Mouse (Mus musculus) heart, postnatal 25 days (tissue): ENCODE results near the gene Cpne4. TPM values are rescaled to one million over a fixed set of nuclear protein-coding genes. Genes with fewer than 3 reads are reported as not detected.

Experiments
- DNase-seq: peaks from one replicate; pipeline ENCODE4 v3.0.0; 2022; ENCODE audit warnings: low spot score
- intact Hi-C: fragments of 180-260 bp; cut with DNase I; formaldehyde crosslinking; loops from one replicate; pipeline ENCODE4 v1.15.1; 2025
- total RNA-seq, 2 experiments: library from RNA; stranded (reverse); gene quantifications; 2 replicates each; pipeline ENCODE4 v1.2.3; 2021

Cpne4 gene
- total RNA-seq, 2 experiments from 2014 or later, result 0.08 TPM; not detected in 1

GRCm38 (mm10) chr9:104854245-104854921, 307.3 kb downstream of the Cpne4 start:
- DNase-seq, result peak; percentile 16
- intact Hi-C loops, result no loop called here

DNA sequence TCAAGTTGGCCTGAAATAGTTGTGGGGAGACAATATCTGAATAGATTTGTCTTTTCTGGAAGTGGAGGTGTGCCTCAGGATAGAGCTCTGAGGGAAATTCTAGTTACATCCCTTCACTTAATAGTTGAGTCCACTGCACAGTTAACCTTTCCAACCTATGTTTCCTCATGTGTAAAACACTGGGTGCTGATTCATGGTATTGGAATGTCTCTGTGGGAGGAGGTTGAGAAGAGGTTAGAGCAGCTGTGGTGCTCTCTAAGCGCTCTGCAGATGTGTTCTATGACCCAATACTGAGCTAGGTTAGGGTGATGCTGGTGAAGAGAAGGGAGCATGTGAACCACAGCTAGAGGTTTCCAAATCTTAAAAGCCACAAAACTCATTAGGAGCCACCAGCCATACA, 318.7 kb downstream of the Cpne4 start:
- no peak for DNase-seq
- intact Hi-C loops, result no loop called here

DNA sequence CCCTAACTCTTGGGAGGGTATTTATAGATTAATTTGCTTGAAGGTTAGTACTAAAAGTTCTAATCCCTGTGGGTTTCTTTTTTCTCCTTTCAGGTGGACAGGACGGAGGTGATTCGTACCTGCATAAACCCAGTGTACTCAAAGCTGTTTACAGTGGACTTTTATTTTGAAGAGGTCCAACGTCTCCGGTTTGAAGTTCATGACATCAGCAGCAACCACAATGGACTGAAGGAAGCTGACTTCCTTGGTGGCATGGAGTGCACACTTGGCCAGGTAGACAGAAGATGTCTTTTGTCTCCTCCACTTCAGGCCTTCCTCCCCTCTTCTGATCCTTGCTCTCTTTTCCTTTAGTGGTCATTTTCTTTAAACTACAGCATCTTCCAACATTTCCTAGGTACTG, 325.5 kb downstream of the Cpne4 start:
- no peak for DNase-seq
- intact Hi-C loops, result no loop called here

DNA sequence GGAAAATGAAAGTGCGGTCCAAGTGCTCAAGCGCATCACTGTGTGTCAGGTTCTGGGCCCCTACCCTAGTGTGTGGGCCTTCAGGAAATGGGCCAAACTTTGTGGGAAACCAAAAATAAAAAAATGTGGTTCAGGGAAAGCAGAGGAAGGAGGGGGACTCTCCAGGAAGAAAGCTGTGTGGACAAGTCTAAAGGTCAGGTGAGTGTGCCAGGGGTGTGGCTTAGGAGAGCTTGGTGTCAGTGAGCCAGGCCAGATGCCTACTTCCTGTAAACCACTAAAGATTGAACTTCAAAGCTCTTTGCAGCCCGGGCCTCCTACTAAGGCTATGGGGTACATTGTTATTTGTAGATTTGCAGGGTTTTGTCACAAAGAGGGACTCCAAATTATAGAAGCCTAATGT, 327.1 kb downstream of the Cpne4 start:
- DNase-seq, result no peak
- intact Hi-C loops, result no loop called here

GRCm38 (mm10) chr9:104877014-104877413, 329.9 kb downstream of the Cpne4 start:
- intact Hi-C loops, result no loop called here
- no peak for DNase-seq

DNA sequence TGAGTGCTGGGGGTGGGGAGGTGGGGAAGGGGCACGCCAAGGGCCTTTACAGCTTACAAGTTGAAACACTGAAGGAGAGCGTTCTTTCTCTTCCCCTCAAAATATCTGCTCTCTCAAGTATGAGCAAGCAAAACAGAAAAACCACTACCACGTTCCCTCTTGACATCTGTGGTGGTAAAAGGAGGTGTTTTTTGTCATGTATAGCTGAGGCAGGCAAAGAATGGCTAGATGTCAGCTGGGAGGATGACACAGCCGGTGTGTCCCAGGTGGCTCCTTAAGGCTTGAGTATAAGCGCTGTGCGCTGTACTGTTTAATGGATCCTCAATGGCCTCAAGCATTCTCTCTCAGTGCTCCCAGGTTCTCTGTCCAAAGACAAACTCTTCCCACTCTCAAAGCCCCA, 331.5 kb downstream of the Cpne4 start:
- no peak for DNase-seq
- intact Hi-C loops, result no loop called here

GRCm38 (mm10) chr9:104890517-104890916, 343.4 kb downstream of the Cpne4 start:
- DNase-seq, result no peak
- intact Hi-C loops, result no loop called here

- intact Hi-C loops, result no loop called here
These were observed 348.3 kb downstream of the Cpne4 start for GRCm38 (mm10) chr9:104895360-104895759.

DNA sequence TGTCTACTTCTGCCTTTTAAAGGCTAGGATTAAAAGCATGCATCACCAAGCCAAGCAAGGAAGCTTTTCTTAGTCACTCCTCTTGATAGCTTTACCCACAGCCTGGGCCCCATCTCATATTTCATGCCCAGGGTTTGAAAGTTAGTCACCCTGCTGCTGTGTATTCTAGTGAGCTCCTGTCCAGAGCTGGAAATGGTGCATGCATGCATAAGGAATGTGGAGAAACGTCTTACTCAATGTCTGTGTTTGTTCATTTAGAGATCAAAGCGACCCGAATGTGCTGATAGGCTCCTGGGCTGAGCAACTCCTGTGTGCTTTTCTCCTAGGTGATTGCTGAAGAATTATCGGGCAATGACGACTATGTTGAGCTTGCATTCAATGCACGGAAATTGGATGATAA, 354.0 kb downstream of the Cpne4 start:
- no peak for DNase-seq
- intact Hi-C loops, result no loop called here

More at GRCm38 (mm10) chr9:104895360-104895759, 348.3 kb downstream of the Cpne4 start:
- no peak for DNase-seq

DNA sequence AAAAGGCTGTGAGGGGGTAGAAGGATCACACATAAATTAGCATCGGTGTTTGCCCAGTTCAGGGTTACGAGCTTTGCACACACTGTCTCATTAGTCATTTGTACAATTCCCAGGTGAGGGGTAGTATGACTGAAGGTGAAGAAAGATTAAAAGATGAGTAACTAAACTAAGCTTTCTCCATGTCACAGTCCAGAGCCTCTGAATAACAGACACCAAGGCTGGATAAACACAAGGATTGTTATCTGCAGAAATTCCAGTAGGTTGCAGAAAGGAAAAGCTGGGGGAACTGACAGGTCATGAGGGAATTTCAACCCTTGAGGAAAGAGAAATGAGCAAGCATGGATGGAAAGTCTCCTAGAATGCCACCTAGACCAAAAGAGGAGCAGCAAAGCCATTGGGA, 354.7 kb downstream of the Cpne4 start:
- no peak for DNase-seq
- intact Hi-C loops, result no loop called here

GRCm38 (mm10) chr9:104912686-104913085, 365.6 kb downstream of the Cpne4 start:
- intact Hi-C loops, result no loop called here
- DNase-seq, result no peak

- DNase-seq, result no peak
- intact Hi-C loops, result no loop called here
These were observed 366.2 kb downstream of the Cpne4 start for GRCm38 (mm10) chr9:104913327-104913726.

DNA sequence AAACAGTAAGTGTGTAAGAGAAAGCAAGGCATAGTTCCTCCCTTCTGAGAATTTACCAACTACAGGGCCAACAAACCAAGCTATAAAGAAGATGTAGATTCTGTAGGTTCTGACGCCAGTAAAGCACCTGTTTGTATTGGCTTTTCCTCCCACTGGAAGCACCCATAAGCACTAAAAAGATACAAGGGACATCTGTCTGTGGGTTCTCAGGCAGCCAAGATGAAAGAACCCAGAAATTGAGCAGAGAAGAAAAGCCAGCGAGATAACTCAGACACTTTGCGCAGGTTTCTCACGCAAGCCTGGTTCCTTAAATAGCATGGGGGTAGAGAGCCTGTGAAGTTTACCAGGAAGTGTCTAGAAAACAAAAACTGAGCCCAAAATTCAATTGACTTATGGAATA, 374.1 kb downstream of the Cpne4 start:
- intact Hi-C loops, result no loop called here

GRCm38 (mm10) chr9:104922051-104922450, 375.0 kb downstream of the Cpne4 start:
- intact Hi-C loops, result no loop called here
- no peak for DNase-seq

More for the DNA sequence above, 374.1 kb downstream of the Cpne4 start:
- DNase-seq, result no peak

DNA sequence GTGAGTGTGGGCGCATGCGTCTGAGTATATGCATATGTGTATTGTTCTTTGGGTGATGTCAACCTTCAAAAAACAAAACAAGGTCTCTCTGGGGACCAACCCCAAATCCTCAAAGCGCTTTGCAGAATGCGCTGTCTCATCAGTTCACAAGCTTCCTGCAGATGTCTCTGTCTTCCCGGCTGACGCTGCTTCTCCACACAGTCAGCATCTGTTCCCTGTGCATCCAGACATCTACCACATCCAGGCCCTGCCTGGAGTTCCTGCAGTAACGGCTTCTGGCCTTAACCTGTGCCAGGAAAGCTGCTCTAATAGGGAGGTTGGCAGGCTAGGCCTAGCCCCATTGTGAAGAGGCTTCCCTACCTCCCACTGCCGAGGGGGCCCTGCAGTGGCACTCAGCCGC, 381.7 kb downstream of the Cpne4 start:
- intact Hi-C loops, result no loop called here
- no peak for DNase-seq

DNA sequence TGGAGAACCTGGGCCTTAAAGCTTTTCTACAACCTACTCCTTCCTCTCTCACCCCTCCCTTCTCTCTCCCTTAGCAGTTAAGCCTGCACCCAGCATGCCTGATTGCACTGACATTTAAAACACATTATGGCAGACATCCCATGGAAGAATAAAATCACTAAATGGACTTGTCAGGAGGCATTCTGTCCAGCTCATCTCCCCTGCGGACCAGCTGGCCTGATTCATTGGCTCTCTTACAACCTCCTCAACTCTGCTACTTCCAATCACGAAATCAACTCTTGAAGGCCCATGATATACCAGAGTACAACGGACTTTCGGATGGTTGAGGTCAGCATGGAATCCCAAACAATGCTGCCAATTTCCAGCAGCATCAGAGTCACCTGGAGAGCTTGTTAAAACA, 393.3 kb downstream of the Cpne4 start:
- intact Hi-C loops, result no loop called here
- no peak for DNase-seq

- DNase-seq, result no peak
- intact Hi-C loops, result no loop called here
These were observed 403.5 kb downstream of the Cpne4 start for GRCm38 (mm10) chr9:104950551-104950950.

DNA sequence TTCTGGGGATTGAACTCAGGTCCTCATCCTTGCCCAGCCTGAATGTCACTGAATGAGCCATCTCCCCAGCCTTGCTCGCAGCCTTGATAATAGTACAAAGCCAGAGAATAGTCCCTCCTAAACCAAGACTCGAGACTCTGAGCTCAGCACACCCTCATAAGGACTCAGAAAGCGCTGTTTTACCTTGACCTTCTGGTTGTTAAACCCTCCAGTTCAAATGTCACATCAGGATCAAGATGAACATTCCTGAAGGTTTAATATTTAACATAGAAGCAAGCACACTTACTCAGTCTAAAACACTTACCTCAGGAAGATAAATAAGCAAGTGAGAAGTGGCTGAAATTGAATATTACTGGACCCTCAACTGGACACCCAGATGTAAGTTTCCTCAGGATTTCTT, 405.1 kb downstream of the Cpne4 start:
- intact Hi-C loops, result no loop called here
- DNase-seq, result no peak

- no peak for DNase-seq
- intact Hi-C loops, result no loop called here
These were observed 425.7 kb downstream of the Cpne4 start for GRCm38 (mm10) chr9:104972828-104973227.

- DNase-seq, result no peak
- intact Hi-C loops, result no loop called here
These were observed 435.0 kb downstream of the Cpne4 start for GRCm38 (mm10) chr9:104981934-104982548.

DNA sequence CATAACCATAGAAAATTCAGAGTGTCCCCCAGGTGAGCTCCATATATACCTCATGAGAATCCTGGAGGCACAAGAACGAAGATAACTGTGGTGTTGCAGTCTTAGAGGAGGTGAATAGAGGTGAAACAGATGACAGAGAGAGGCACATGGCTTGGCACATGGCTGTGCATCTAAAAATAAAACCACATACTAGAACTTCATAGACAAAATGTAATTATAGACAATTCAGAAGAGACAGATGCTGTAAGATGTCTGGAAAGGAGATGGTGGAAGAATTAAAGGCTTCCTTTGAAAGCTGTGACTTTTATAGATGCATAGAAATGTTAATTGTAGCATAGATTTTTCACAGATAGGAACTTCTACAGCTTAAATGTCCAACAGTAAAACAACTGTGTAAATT, 451.1 kb downstream of the Cpne4 start:
- intact Hi-C loops, result no loop called here
- DNase-seq, result no peak

DNA sequence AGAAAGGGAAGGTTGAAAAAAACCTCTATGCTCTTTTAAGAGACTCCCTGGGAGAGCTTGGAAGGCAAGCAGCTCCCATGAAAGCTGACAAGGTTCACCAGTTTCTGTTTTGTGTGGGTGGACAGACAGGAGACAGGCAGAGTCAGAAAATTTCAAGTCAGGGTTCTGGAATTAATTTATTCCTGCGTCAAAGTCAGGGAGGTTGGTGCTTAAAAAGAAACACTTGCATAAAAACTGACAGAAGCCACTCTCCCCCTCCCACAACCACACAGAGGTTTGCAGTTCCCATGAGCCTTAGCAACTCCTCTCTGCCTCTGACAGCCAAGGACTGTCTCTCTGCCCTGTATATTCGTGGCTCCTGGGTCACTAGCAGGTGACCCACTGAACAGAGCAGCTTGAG, 463.6 kb downstream of the Cpne4 start:
- no peak for DNase-seq
- intact Hi-C loops, result no loop called here
